Mouse (Mus musculus) MEL (cell line): Measurements from ENCODE around the gene Cryga. TPM values are rescaled to one million over a fixed set of nuclear protein-coding genes. Genes with fewer than 3 reads are reported as not detected.
"Not testable (repeated sequence)": the region's sequence is repeated elsewhere in the genome, so short reads cannot be mapped to it uniquely, and the experiment has no call there.

Experiments used
- DNase-seq: peaks from one replicate; pipeline ENCODE4 v3.0.0; 2011; ENCODE audit warnings: low read depth, low spot score
- H3K27ac ChIP-seq: 2 replicates; pipeline ENCODE4 v1.5.1; 2012; ENCODE audit warnings: low read depth, mild to moderate bottlenecking, control low read depth, low read length, moderate library complexity; ENCODE audit not compliant: control insufficient read depth
- H3K27me3 ChIP-seq, 2 experiments: fragments of 150-350 bp in 1 of 2; sonication (generic) in 1 of 2; 2 replicates each; pipeline ENCODE4 v1.6.1; 2012; ENCODE audit warnings: low read length in 2 of 2, mild to moderate bottlenecking in 2 of 2, improper control_type of control experiment in 1 of 2, moderate library complexity in 1 of 2; ENCODE audit not compliant: insufficient read depth in 2 of 2, control insufficient read depth in 1 of 2
- H3K36me3 ChIP-seq, 2 experiments: 2 replicates each; pipeline ENCODE4 v1.6.1; 2012 to 2014; ENCODE audit warnings: low read length in 2 of 2, improper control_type of control experiment in 1 of 2, inconsistent platforms in 1 of 2, mild to moderate bottlenecking in 1 of 2; ENCODE audit not compliant: insufficient read depth in 2 of 2, control insufficient read depth in 1 of 2
- H3K4me1 ChIP-seq, 2 experiments: fragments of 150-350 bp in 1 of 2; sonication (generic) in 1 of 2; 2 replicates each; pipeline ENCODE4 v1.6.1; 2012; ENCODE audit warnings: low read length in 2 of 2, improper control_type of control experiment in 1 of 2, mild to moderate bottlenecking in 1 of 2; ENCODE audit not compliant: insufficient read depth in 2 of 2, control insufficient read depth in 1 of 2
- H3K4me3 ChIP-seq, 2 experiments: fragments of 150-350 bp in 1 of 2; sonication (generic) in 1 of 2; 2 replicates each; pipeline ENCODE4 v1.5.1; 2012; ENCODE audit warnings: low read depth in 2 of 2, low read length in 2 of 2, mild to moderate bottlenecking in 2 of 2, moderate library complexity in 2 of 2, control low read depth in 1 of 2, improper control_type of control experiment in 1 of 2; ENCODE audit not compliant: control insufficient read depth in 1 of 2, insufficient read depth in 1 of 2
- H3K79me2 ChIP-seq: 2 replicates; pipeline ENCODE4 v1.6.1; 2012; ENCODE audit warnings: mild to moderate bottlenecking, low read length, moderate library complexity; ENCODE audit not compliant: control insufficient read depth, poor library complexity, insufficient read depth
- H3K9ac ChIP-seq: 2 replicates; pipeline ENCODE4 v1.6.1; 2012; ENCODE audit warnings: low read depth, mild to moderate bottlenecking, control low read depth, low read length, moderate library complexity; ENCODE audit not compliant: control insufficient read depth, poor library complexity, severe bottlenecking
- H3K9me3 ChIP-seq: fragments of 150-350 bp; sonication (generic); replicated peaks from 2 replicates; pipeline ENCODE4 v1.6.1; 2012; ENCODE audit warnings: mild to moderate bottlenecking, low read length, improper control_type of control experiment, moderate library complexity; ENCODE audit not compliant: insufficient read depth
- CTCF ChIP-seq, 3 experiments: IDR thresholded peaks in 2 of 3; conservative IDR thresholded peaks in 1 of 3; 2 replicates each; pipeline ENCODE4 v1.5.1; 2011 to 2012; ENCODE audit warnings: low read length in 3 of 3, low read depth in 2 of 3, mild to moderate bottlenecking in 2 of 3, improper control_type of control experiment in 1 of 3, inconsistent platforms in 1 of 3, mixed read lengths in 1 of 3, moderate library complexity in 1 of 3; ENCODE audit not compliant: control insufficient read depth in 1 of 3, insufficient read depth in 1 of 3, poor library complexity in 1 of 3, severe bottlenecking in 1 of 3
- polyA plus RNA-seq, 2 experiments: library from polyadenylated mRNA; stranded (reverse) in 1 of 2; unstranded in 1 of 2; fragments of >175 nt in 1 of 2; fragments of >200 nt in 1 of 2; gene quantifications; 2 replicates each; pipeline versions ENCODE4 v1.2.1 to v1.2.4; 2012; ENCODE audit warnings: low replicate concordance in 2 of 2, low read depth in 1 of 2; ENCODE audit not compliant: insufficient read length in 2 of 2, insufficient read depth in 1 of 2, missing spikeins in 1 of 2
- total RNA-seq: library from RNA; depleted of rRNA; stranded (reverse); fragments of 300-350 nt; gene quantifications from 2 replicates; pipeline ENCODE4 v1.2.3, GENCODE M21; 2012; rRNA removed

Cryga gene
- total and polyA plus RNA-seq, 3 experiments, result not detected

DNA sequence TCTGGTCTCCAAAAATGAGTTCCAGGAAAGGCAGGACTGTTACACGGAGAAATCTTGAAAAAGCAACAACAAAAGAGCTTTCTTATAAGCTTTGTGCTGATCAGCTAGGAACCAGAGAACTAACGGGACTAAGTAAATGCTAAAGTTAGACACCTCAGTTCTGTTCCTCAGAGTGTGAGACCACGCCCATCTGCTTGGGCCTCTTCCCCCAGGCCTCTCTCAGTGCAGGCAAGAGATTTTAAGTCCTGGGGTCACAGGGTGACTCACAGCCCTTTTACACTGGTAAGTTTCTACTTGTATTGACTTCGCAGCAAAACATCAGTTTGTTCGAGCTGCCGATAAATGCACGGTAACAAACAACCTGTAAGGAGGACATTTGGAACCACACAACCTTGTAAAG, 51.5 kb downstream of the Cryga start:
- Histone ChIP-seq H3K4me1 (no peaks in the 10 kb centered on the region), H3K9ac (no peak overlapping the region), H3K9me3 (no peaks in the 10 kb centered on the region), H3K79me2 (no peaks in the 10 kb centered on the region), H3K36me3 (no peaks in the 10 kb centered on the region), H3K4me3 (no peak overlapping the region), H3K27ac (no peak overlapping the region), H3K27me3 (no peaks in the 10 kb centered on the region)
- no peak for DNase-seq
- TF ChIP-seq CTCF (IDR thresholded peaks at IDR 0.05 in 2 of 3, conservative IDR thresholded peaks at IDR 0.05 in 1 of 3; ENCODE audit: control insufficient read depth in 1 of 3, insufficient read depth in 1 of 3, low read depth in 2 of 3, low read length in 3 of 3, poor library complexity in 1 of 3, severe bottlenecking in 1 of 3), result no peak

GRCm38 (mm10) chr1:65050952-65051351, 52.2 kb downstream of the Cryga start, which contains the start of gene Cryge:
Cryge (minus strand) TSS chr1:65051149.
- not testable (repeated sequence) for H3K9ac ChIP-seq, DNase-seq, H3K4me1 ChIP-seq, H3K27me3 ChIP-seq, H3K36me3 ChIP-seq, H3K4me3 ChIP-seq, H3K79me2 ChIP-seq, H3K9me3 ChIP-seq, H3K27ac ChIP-seq

Other genes with a start within 250 kb of the Cryga start
- gene Plekhm3, start 146.5 kb downstream of the Cryga start, total RNA-seq, result 1.7 and 1.8 TPM in 2 replicates
- 1 to 10 TPM in 1 of 2 experiments, not detected in 1; 2.0 TPM for gene Plekhm3, start 146.5 kb downstream of the Cryga start, polyA plus RNA-seq
- not detected in 2 replicates for gene Akr1cl, start 70.6 kb downstream of the Cryga start, total RNA-seq
- gene Akr1cl, start 70.6 kb downstream of the Cryga start, polyA plus RNA-seq, result not detected
- gene Cryge, start 52.2 kb downstream of the Cryga start, total RNA-seq, result not detected in 2 replicates
- gene Cryge, start 52.2 kb downstream of the Cryga start, polyA plus RNA-seq, result not detected
- gene Crygd, start 39.9 kb downstream of the Cryga start, total RNA-seq, result not detected in 2 replicates
- not detected for gene Crygd, start 39.9 kb downstream of the Cryga start, polyA plus RNA-seq
- gene Crygc, start 29.7 kb downstream of the Cryga start, total RNA-seq, result not detected in 2 replicates
- gene Crygc, start 29.7 kb downstream of the Cryga start, polyA plus RNA-seq, result not detected
- not detected in 2 replicates for gene Crygb, start 21.1 kb downstream of the Cryga start, total RNA-seq
- gene Crygb, start 21.1 kb downstream of the Cryga start, polyA plus RNA-seq, result not detected
- gene Gm28845, start 16.2 kb upstream of the Cryga start, total RNA-seq, result not detected in 2 replicates
- gene Gm28845, start 16.2 kb upstream of the Cryga start, polyA plus RNA-seq, result not detected
- gene D630023F18Rik, start 19.8 kb upstream of the Cryga start, total RNA-seq, result not detected in 2 replicates
- gene D630023F18Rik, start 19.8 kb upstream of the Cryga start, polyA plus RNA-seq, result not detected
- 19.3 and 26.8 TPM in 2 replicates for gene Idh1, start 83.1 kb upstream of the Cryga start, total RNA-seq
- gene Idh1, start 83.1 kb upstream of the Cryga start, polyA plus RNA-seq, result 10 to 100 TPM in 1 of 2 experiments, not detected in 1; 26.7 TPM
- 13.3 and 14.7 TPM in 2 replicates for gene Pikfyve, start 83.3 kb upstream of the Cryga start, total RNA-seq
- 10 to 100 TPM in 1 of 2 experiments, not detected in 1; 11.5 TPM for gene Pikfyve, start 83.3 kb upstream of the Cryga start, polyA plus RNA-seq
- gene Pth2r, start 178.7 kb upstream of the Cryga start, total RNA-seq, result not detected in 2 replicates
- gene Pth2r, start 178.7 kb upstream of the Cryga start, polyA plus RNA-seq, result not detected